ENCODE assay signal across 8 mouse cellular contexts in genomic region chr16:23987341-23988156, GRCm38 (mm10). TPM values are rescaled to one million over a fixed set of nuclear protein-coding genes. Genes with fewer than 3 reads are reported as not detected.
DNase-seq lines count a peak whose midpoint lies in the region; ATAC-seq and TF ChIP-seq lines count a peak whose summit lies in the region.

No protein-coding gene starts in this region.

- peak overlapping the region; percentile 90 for H3K4me3 ChIP-seq in bone marrow, adult 2 months (replicated peaks; ENCODE audit: control insufficient read depth, low read depth, low read length)
- peak overlapping the region; percentile 74 for H3K4me3 ChIP-seq in forebrain, embryonic 13.5 days
- H3K4me3 ChIP-seq in liver, embryonic 16.5 days (ENCODE audit: low read depth, low read length), result peak overlapping the region; percentile 71

- ATAC-seq in forebrain, embryonic 13.5 days, result 0 out of 2 replicates have a peak, but pooled peaks have one; percentile 5
- no peak for ATAC-seq in liver, embryonic 16.5 days (ENCODE audit: low read depth)

- peaks cover 28% of the 10 kb centered on the region for H3K27me3 ChIP-seq in forebrain, embryonic 13.5 days
- H3K27me3 ChIP-seq in liver, embryonic 16.5 days (ENCODE audit: control insufficient read depth, insufficient read depth, low read depth, low read length), result peaks cover 77% of the 10 kb centered on the region

- H3K9ac ChIP-seq in forebrain, embryonic 13.5 days, result peak overlapping the region; percentile 91
- peak overlapping the region; percentile 77 for H3K9ac ChIP-seq in liver, embryonic 16.5 days (ENCODE audit: low read depth, low read length)

- 1% methylated on average over 64 of the region's 64 CpGs for WGBS in bone marrow, adult 2 months
- WGBS in forebrain, embryonic 13.5 days, result under 1% methylated on average over 64 of the region's 64 CpGs
- WGBS in liver, embryonic 16.5 days (ENCODE audit: insufficient replicate concordance), result under 1% methylated on average over 64 of the region's 64 CpGs

- H3K9me3 ChIP-seq in forebrain, embryonic 13.5 days (replicated peaks), result no peaks in the 10 kb centered on the region
- H3K9me3 ChIP-seq in liver, embryonic 16.5 days (replicated peaks; ENCODE audit: control insufficient read depth, low read length), result no peaks in the 10 kb centered on the region

- H3K4me2 ChIP-seq in forebrain, embryonic 13.5 days, result peak overlapping the region; percentile 88
- H3K4me2 ChIP-seq in liver, embryonic 16.5 days (ENCODE audit: low read depth, low read length), result peak overlapping the region; percentile 84

- TF ChIP-seq CTCF in bone marrow, adult 2 months (IDR thresholded peaks at IDR 0.05; ENCODE audit: control insufficient read depth, insufficient read depth, low read length), result no peak

- TF ChIP-seq POLR2A in bone marrow, adult 2 months (IDR thresholded peaks at IDR 0.05; ENCODE audit: borderline replicate concordance, control insufficient read depth, low read depth, low read length), result no peak

- peak overlapping the region; percentile 100 for H3K27ac ChIP-seq in bone marrow, adult 2 months (ENCODE audit: control insufficient read depth, insufficient read depth, low read depth, low read length, poor library complexity)
- peak overlapping the region; percentile 98 for H3K27ac ChIP-seq in forebrain, embryonic 13.5 days
- peak overlapping the region; percentile 91 for H3K27ac ChIP-seq in liver, embryonic 16.5 days (ENCODE audit: low read length)

- peaks cover 4% of the 10 kb centered on the region; the same call in 1 of the 2 replicates for H3K4me1 ChIP-seq in bone marrow, adult 2 months (ENCODE audit: control insufficient read depth, insufficient read depth, low read length)
- peaks cover 59% of the 10 kb centered on the region for H3K4me1 ChIP-seq in forebrain, embryonic 13.5 days
- H3K4me1 ChIP-seq in liver, embryonic 16.5 days (ENCODE audit: control insufficient read depth, low read depth, low read length), result peaks cover 3% of the 10 kb centered on the region

- DNase-seq in layer of hippocampus, adult 11-12 months (ENCODE audit: low spot score), result peak; percentile 41
- no peak for DNase-seq in layer of hippocampus, postnatal 14 days (ENCODE audit: low spot score in 2 of 2)
- DNase-seq in induced T-regulatory cell, adult 2 months (ENCODE audit: low read depth), result peak; percentile 65
- DNase-seq in ovary, postnatal 36 days (ENCODE audit: low spot score), result peak; percentile 62
- no peak for DNase-seq in frontal cortex, postnatal 14 days (ENCODE audit: low spot score in 2 of 2)

- H3K36me3 ChIP-seq in forebrain, embryonic 13.5 days (ENCODE audit: poor library complexity, severe bottlenecking), result no peaks in the 10 kb centered on the region
- H3K36me3 ChIP-seq in liver, embryonic 16.5 days (ENCODE audit: control insufficient read depth, insufficient read depth), result no peaks in the 10 kb centered on the region

RNA-seq across cellular contexts. Expression of gene Gm37419, which starts 0.7 kb away (rescaled TPM):
- total RNA-seq in layer of hippocampus, postnatal 14 days (2021), result not detected
- not detected in 2 replicates for polyA plus RNA-seq in bone marrow, adult 2 months (2011; ENCODE audit: insufficient read depth, insufficient read length, low replicate concordance, missing spikeins)
- not detected in 2 replicates for polyA plus RNA-seq in forebrain, embryonic 13.5 days (2015; fragmentation: Nextera tagmentation; extraction: Ambion mirVana)
- polyA plus RNA-seq in liver, embryonic 16.5 days (2015; fragmentation: Nextera tagmentation; extraction: Ambion mirVana), result not detected in 2 replicates

RNA-seq across cellular contexts. Expression of gene Bcl6, which starts 1.1 kb away (rescaled TPM):
- 10 to 100 TPM; 38.0 to 40.8 TPM for total RNA-seq in layer of hippocampus, postnatal 14 days (2021)
- 6.0 and 17.1 TPM in 2 replicates for polyA plus RNA-seq in bone marrow, adult 2 months (2011; ENCODE audit: insufficient read depth, insufficient read length, low replicate concordance, missing spikeins)
- 0.81 and 0.84 TPM in 2 replicates for polyA plus RNA-seq in forebrain, embryonic 13.5 days (2015; fragmentation: Nextera tagmentation; extraction: Ambion mirVana)
- 0.28 TPM in 2 replicates for polyA plus RNA-seq in liver, embryonic 16.5 days (2015; fragmentation: Nextera tagmentation; extraction: Ambion mirVana)

RNA-seq across cellular contexts. Expression of gene Rtp2, which starts 55.4 kb away (rescaled TPM):
- total RNA-seq in layer of hippocampus, postnatal 14 days (2021), result under 1 TPM; 0.36 to 0.65 TPM
- polyA plus RNA-seq in bone marrow, adult 2 months (2011; ENCODE audit: insufficient read depth, insufficient read length, low replicate concordance, missing spikeins), result not detected in 2 replicates
- not detected in 2 replicates for polyA plus RNA-seq in forebrain, embryonic 13.5 days (2015; fragmentation: Nextera tagmentation; extraction: Ambion mirVana)
- polyA plus RNA-seq in liver, embryonic 16.5 days (2015; fragmentation: Nextera tagmentation; extraction: Ambion mirVana), result not detected in 2 replicates

Comparison
In these comparisons a context has a peak if more than half of its experiments do, and no peak if none do; other contexts are left out.
1. DNase-seq: peak in layer of hippocampus, adult 11-12 months (single experiment), induced T-regulatory cell, adult 2 months (single experiment) and ovary, postnatal 36 days (single experiment); none in layer of hippocampus, postnatal 14 days (0 of 2) and frontal cortex, postnatal 14 days (0 of 2).
2. Peak in every context shown above with its lines, with median percentiles within 50 percentile points of each other: H3K27ac ChIP-seq and H3K4me3 ChIP-seq.